Mouse (Mus musculus) neutrophil, adult 5-6 weeks (primary cell): ENCODE measurements around the gene 4933416C03Rik. TPM values are rescaled to one million over a fixed set of nuclear protein-coding genes. Genes with fewer than 3 reads are reported as not detected.

Experiments
- ATAC-seq: fragments of 151-379, 151-347 bp; 2 replicates; pipeline ENCODE4 v1.8.0; 2017; ENCODE audit warnings: mild to moderate bottlenecking, moderate TSS enrichment; ENCODE audit not compliant: insufficient number of reproducible peaks, poor library complexity, low FRiP score, severe bottlenecking; ENCODE audit errors: extremely low read depth
- total RNA-seq: library from RNA; stranded (forward); fragments of 200-1000 nt; gene quantifications from 2 replicates; pipeline ENCODE4 v1.2.3, GENCODE M21; 2017

Gene 4933416C03Rik
- 0.58 TPM in 1 of 2 replicates, not detected in the other for total RNA-seq

- no peak for ATAC-seq
Measured at GRCm38 (mm10) chr10:116113867-116114474, at the start of gene 4933416C03Rik. Gene 4933416C03Rik (minus strand): TSS chr10:116113917.

DNA sequence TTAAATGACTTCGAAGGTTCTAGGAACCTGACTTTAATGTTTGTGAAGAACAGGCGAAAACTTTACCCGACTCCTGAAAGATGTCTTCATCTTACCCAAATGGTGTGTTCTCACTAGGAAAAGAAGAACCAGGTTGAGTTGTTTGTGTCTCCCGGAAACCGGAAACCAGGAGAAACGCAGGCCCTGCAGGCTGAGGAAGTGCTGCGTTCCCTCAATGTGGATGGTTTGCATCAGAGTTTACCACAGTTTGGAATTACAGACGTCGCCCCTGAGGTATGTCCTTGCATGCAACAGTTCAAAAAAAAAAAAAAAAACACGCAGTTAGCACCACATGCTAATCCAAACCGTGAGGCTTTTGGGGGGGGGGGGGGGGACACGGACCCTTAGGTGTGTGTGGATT is 48.6 kb upstream of the 4933416C03Rik start:
- no peak for ATAC-seq

- ATAC-seq: peak; percentile 98
Measured at GRCm38 (mm10) chr10:116156699-116157098, 43.0 kb upstream of the 4933416C03Rik start.

DNA sequence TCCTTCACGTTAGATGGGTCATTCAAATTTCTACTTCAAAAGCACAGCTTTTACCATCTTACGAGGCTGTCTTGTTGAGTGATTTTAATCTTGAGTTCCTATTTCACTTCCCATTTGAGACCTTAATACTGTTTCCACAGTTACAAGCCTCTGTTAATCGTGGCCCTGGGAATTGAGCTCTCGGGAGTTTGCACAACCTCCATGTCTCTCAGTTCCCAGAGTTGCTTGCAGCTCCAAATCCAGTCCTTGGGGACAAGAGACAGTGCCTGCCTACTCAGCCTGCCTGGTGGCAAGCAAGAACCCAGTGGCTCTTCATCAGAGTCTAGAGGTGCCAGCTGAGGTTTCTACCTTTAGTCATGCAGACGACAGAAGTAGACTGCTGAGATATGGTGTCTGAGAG is 41.0 kb upstream of the 4933416C03Rik start:
- ATAC-seq: no peak

DNA sequence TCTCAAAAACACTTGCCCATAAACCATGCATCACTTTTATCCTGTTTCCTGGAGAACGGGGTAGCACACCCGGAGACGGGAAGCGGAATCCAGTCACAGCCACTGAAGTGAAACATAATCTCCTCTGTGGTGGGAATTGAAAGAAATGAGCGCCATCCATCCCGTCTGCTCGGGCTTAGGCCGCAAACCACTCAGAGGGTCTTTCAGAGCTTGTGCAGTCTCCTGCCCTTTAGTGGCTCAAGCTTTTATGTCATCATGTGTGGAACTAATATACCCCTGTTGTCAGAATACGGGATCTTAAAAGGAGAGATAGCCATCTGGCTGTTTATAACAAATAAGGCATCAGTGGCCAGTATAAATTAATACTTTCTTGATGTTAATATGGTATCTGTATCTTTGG is 32.4 kb upstream of the 4933416C03Rik start:
- no peak for ATAC-seq

DNA sequence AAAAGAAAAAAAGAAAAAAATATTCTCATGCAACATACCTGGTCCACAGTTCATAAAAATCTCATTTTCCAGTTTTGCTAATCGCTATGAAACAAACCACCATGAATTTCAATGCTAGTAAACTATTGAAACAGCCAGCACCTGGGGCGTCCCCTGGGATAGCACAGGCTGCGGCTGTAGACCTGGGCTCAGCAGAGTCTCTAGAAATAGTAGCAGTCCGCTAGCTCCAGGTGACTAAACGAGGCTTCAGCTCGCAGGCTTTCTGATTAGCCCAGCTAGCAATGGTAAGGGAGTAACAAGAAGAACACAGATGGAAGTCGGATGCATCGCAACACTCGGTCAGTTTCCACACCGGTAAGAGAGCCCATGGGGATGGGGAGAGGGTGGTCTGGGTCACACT is 30.0 kb upstream of the 4933416C03Rik start:
- ATAC-seq: no peak

GRCm38 (mm10) chr10:116140226-116140625 is 26.5 kb upstream of the 4933416C03Rik start:
- no peak for ATAC-seq

GRCm38 (mm10) chr10:116135187-116135586 is 21.5 kb upstream of the 4933416C03Rik start:
- no peak for ATAC-seq

DNA sequence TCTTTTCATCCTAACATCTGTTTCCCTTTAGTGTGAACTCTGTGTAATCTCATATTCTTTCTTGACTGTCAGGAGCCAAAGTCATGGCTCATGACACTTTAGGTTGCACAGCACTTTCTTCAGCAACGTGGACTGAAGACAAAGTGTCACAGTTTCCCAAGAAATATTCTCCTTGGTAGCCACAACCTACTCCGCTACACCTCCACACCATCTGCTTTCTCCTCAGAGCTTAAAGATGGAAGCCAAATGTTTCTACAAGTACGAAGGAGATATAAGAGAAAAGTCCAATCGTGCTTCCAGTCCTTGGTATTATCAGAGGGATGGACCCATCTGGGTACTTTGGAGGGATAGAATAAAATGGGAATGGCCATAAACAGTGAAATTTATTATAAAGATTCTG is 18.5 kb upstream of the 4933416C03Rik start:
- no peak for ATAC-seq

- no peak for ATAC-seq
Measured at GRCm38 (mm10) chr10:116131223-116131622, 17.5 kb upstream of the 4933416C03Rik start.

- ATAC-seq: no peak
Measured at GRCm38 (mm10) chr10:116130401-116130800, 16.7 kb upstream of the 4933416C03Rik start.

GRCm38 (mm10) chr10:116125364-116125763 is 11.6 kb upstream of the 4933416C03Rik start:
- ATAC-seq: no peak

DNA sequence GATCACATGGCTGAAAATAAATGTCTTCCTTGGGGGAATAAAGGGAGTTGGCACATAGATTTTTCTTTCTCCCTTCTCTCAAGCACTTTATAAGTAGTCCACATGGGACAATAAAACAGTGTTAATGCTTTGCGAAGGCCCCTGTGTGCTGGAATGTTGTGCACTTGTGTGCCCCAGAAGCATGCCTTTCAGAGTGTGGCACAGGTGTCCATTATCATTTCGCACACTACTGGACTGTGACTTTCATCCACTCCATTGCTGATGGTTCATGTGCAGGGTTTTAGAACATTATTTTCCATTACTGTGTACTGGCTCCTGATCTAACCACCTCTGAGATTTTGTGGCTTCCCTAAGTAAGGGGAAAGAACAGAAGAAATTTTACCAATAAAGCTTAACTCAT is 10.1 kb upstream of the 4933416C03Rik start:
- no peak for ATAC-seq

DNA sequence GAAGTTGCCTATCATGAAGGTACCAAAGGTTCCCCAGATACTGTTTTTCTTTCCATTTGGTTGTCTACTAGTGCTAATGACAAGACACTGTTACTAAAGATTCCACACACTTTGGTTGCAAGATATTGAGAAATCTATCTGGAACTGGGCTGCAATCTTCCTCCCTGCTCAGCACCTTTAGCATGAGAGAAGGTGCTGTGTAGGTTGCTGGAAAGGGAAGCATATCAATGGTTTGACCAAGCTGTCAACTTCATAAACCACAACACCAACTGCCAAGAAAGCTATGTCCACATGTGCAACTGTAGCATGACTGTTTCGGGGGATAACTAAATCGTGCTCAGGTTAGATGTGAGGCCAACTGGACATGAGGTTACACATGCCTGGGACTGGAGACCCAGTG is 7.7 kb upstream of the 4933416C03Rik start:
- ATAC-seq: no peak

- no peak for ATAC-seq
Measured at GRCm38 (mm10) chr10:116117060-116117459, 3.3 kb upstream of the 4933416C03Rik start.

GRCm38 (mm10) chr10:116115881-116116677 is 2.4 kb upstream of the 4933416C03Rik start:
- ATAC-seq: no peak

- no peak for ATAC-seq
Measured at GRCm38 (mm10) chr10:116112868-116113267, 849 bp downstream of the 4933416C03Rik start.

- ATAC-seq: no peak
Measured at GRCm38 (mm10) chr10:116108730-116109129, 5.0 kb downstream of the 4933416C03Rik start.

GRCm38 (mm10) chr10:116108176-116108575 is 5.5 kb downstream of the 4933416C03Rik start:
- ATAC-seq: no peak

GRCm38 (mm10) chr10:116098470-116098869 is 15.2 kb downstream of the 4933416C03Rik start:
- no peak for ATAC-seq
